Mouse (Mus musculus) testis, adult 2 months (tissue): Measurements from ENCODE around the gene Ccser1.

Experiments
- CTCF ChIP-seq: fragments of 200-500 bp; IDR thresholded peaks from 2 replicates; pipeline ENCODE4 v1.5.1; 2012; ENCODE audit warnings: low read depth, mild to moderate bottlenecking, inconsistent platforms, low read length, moderate library complexity; ENCODE audit not compliant: control insufficient read depth, insufficient read depth, insufficient replicate concordance
- POLR2A ChIP-seq: fragments of 200-500 bp; IDR thresholded peaks from 2 replicates; pipeline ENCODE4 v1.6.1; 2012; ENCODE audit warnings: low read depth, mild to moderate bottlenecking, inconsistent platforms, low read length, moderate library complexity; ENCODE audit not compliant: control insufficient read depth

DNA sequence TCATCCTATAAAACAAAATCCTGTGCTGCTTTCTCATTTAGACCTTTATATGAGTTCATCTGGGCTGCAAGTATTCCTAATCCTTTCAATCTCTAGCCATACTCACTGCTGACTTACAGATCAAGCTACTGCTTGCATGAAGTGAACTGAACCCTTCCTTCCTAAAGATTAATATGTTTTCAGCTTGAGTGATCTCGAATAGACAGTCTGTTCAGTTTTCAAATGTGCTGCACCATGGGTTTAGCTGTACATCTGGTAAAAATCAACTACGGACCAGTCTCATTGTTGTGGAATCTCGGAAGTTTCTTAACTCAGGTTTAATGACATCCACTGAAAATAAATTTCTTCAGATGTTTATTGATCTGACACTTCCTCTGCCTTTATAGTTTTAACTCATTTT lies 620.8 kb downstream of the Ccser1 start:
- TF ChIP-seq CTCF (no peak), POLR2A (no peak)
